Mouse (Mus musculus): ENCODE measurements around the gene Rmdn2. TPM values are rescaled to one million over a fixed set of nuclear protein-coding genes. Genes with fewer than 3 reads are reported as not detected.
A peak's percentile ranks its signal among the peaks of the same experiment; 100 is the strongest.

The Rmdn2 gene
- polyA plus RNA-seq, 1 experiment from 2014 or later: 15.2 TPM

DNA sequence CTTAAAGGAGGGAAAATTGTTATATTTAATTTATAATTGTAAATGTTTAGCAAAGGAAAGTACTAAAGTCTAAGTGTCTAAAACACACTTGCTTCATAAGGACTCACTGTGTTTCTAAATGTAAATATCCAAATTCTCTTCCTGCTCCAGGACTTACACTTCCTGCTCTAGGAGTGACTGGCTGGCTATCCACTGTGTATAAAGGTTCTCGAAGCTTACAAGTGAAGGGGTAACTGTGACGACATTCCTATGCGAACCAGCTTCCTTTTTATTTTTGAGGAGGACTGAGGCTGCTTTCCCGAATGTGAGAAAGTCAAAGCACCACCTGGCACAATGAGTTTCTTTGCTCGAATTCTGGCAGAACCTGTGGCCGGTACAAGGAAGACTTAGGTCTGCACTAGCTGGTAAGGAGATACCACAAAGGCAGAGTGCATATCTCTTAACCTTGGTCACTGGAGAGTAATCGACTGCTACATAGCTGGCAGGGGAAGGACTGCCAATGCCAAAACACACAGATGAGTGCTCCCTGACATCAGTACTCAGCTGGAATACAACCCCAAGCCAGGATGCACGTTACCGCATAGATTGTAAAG is 1.4 kb upstream of the Rmdn2 start:
- ATAC-seq (replicated peaks; ENCODE audit: low FRiP score, low read depth) (no peak), DNase-seq (ENCODE audit: low spot score) (no peak)
- Histone ChIP-seq H3K36me3 (ENCODE audit: insufficient read depth, low read length) (no peaks in the 10 kb centered on the region), H3K4me1 (replicated peaks; ENCODE audit: insufficient read depth, low read length) (no peaks in the 10 kb centered on the region), H3K9ac (ENCODE audit: low read depth, low read length) (no peak overlapping the region), H3K27ac (no peak overlapping the region), H3K4me3 (replicated peaks; ENCODE audit: low read depth, low read length) (no peak overlapping the region), H3K9me3 (replicated peaks; ENCODE audit: low read length) (no peaks in the 10 kb centered on the region), H3K27me3 (ENCODE audit: insufficient read depth, low read length) (no peaks in the 10 kb centered on the region), H3K4me2 (ENCODE audit: low read length) (no peak overlapping the region)
- 65% methylated on average over 9 of the region's 9 CpGs for WGBS
- TF ChIP-seq CTCF (IDR thresholded peaks at IDR 0.05; ENCODE audit: low read depth): no peak

DNA sequence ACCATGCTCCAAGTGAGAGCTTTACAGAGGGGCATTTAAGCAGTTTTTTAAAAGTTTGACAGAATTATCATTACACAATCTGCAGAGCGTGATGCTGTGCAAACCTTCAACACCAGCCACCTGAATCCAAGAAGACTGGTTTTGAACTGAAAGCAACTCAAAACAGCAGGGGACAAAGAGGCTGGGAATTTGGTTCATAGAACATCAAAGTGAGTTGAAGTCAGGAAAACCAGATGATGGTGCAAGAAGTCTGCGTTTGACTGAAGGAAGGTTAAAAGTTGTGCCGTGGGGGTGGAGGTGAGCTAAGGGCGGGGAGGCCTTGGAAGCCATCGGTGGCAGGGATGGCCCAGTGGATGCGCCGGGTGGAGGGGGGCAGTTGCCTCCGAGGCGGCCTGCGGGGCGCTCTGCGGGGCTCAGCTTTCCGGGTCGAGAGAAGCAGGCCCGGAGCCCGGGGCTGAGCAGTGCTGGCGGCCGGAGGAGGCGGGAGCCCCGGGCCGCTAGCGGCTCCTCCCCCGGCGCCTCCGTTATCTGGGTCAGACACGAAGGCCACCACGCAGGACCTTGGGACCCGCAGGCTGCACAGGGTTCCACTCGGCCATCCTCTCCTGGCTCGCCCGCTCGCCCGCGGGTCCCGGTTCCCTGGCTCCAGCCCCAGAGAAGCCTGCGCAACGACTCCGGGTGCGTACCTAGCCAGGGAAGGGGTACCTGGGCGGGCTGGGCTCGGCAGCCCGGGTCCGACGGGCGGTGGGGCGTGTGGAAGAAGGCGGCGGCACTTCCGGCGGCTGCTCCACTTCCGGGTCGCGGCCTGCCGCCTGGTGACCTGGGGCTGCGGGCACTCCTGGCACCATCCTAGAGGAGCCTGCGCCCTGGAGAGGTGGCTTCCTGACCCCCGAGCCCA is 3.3 kb downstream of the Rmdn2 start:
- H3K4me3 ChIP-seq (replicated peaks; ENCODE audit: low read depth, low read length): peak overlapping the region; percentile 71
- whole genome bisulfite sequencing: 2% methylated on average over 49 of the region's 57 CpGs
- H3K4me2 ChIP-seq (ENCODE audit: low read length): peak overlapping the region; percentile 66
- H3K4me1 ChIP-seq (replicated peaks; ENCODE audit: insufficient read depth, low read length): no peaks in the 10 kb centered on the region
- peak overlapping the region; percentile 83 for H3K9ac ChIP-seq (ENCODE audit: low read depth, low read length)
- peak; percentile 90 for ATAC-seq (replicated peaks; ENCODE audit: low FRiP score, low read depth)
- no peak for TF ChIP-seq CTCF (IDR thresholded peaks at IDR 0.05; ENCODE audit: low read depth)
- H3K27me3 ChIP-seq (ENCODE audit: insufficient read depth, low read length): no peaks in the 10 kb centered on the region
- H3K36me3 ChIP-seq (ENCODE audit: insufficient read depth, low read length): no peaks in the 10 kb centered on the region
- H3K9me3 ChIP-seq (replicated peaks; ENCODE audit: low read length): no peaks in the 10 kb centered on the region
- peak; percentile 65 for DNase-seq (ENCODE audit: low spot score)
- H3K27ac ChIP-seq: peak overlapping the region; percentile 84

DNA sequence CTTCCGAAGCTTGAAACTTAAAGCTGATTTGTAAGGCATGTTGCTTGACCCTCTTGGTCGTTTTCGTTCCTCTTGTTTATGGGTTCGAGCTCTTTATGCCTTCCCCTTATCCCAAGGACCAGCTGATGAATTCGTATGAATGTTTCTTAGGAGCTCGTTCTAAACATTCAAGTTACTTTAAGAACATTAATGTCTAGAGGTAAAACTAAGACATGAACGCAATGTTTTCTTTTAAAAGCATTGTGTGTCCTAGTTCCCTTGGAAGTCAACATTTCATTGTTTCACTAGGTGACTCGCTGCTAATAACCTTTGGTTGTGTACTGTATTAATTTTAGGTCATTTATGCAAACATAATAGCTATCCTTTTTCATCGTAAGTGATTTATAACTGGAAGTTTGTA is 4.2 kb downstream of the Rmdn2 start:
- Histone ChIP-seq H3K9ac (ENCODE audit: low read depth, low read length) (0 out of 2 replicates have a peak overlapping the region, but pooled peaks have one; percentile 83), H3K27ac (no peak overlapping the region), H3K4me2 (ENCODE audit: low read length) (peak overlapping the region; percentile 66), H3K4me1 (replicated peaks; ENCODE audit: insufficient read depth, low read length) (no peaks in the 10 kb centered on the region), H3K4me3 (replicated peaks; ENCODE audit: low read depth, low read length) (peak overlapping the region; percentile 71; the same call in 1 of the 2 replicates), H3K36me3 (ENCODE audit: insufficient read depth, low read length) (no peaks in the 10 kb centered on the region), H3K27me3 (ENCODE audit: insufficient read depth, low read length) (no peaks in the 10 kb centered on the region), H3K9me3 (replicated peaks; ENCODE audit: low read length) (no peaks in the 10 kb centered on the region)
- WGBS: 74% methylated on average over 9 of the region's 9 CpGs
- TF ChIP-seq CTCF (IDR thresholded peaks at IDR 0.05; ENCODE audit: low read depth): no peak
- DNase-seq (ENCODE audit: low spot score): no peak
- ATAC-seq (replicated peaks; ENCODE audit: low FRiP score, low read depth): no peak

DNA sequence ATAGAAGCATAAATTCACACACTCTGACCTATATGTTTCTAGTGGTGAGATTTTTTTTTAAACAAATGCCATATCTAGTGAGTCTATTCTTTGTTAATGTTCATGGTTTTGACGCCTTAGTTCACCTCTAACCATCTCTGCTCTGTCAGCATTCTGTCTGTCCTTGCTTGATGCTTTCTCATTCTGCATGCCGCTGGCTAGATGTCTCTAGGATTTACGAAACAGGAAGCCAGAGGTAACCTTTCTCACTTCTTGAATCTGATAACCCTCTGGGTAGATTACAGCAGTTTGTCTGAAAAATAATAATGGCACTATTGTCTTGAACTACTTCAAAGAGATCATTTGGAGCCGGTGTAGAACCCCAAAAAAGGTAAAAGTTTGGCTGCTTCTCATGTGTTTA is 5.0 kb downstream of the Rmdn2 start:
- Histone ChIP-seq H3K9ac (ENCODE audit: low read depth, low read length) (no peak overlapping the region), H3K4me2 (ENCODE audit: low read length) (no peak overlapping the region), H3K4me1 (replicated peaks; ENCODE audit: insufficient read depth, low read length) (no peaks in the 10 kb centered on the region), H3K27me3 (ENCODE audit: insufficient read depth, low read length) (no peaks in the 10 kb centered on the region), H3K36me3 (ENCODE audit: insufficient read depth, low read length) (no peaks in the 10 kb centered on the region), H3K9me3 (replicated peaks; ENCODE audit: low read length) (no peaks in the 10 kb centered on the region), H3K4me3 (replicated peaks; ENCODE audit: low read depth, low read length) (no peak overlapping the region), H3K27ac (no peak overlapping the region)
- ATAC-seq (replicated peaks; ENCODE audit: low FRiP score, low read depth) (no peak), DNase-seq (ENCODE audit: low spot score) (no peak)
- no peak for TF ChIP-seq CTCF (IDR thresholded peaks at IDR 0.05; ENCODE audit: low read depth)
- 74% methylated on average over 4 of the region's 4 CpGs for WGBS

DNA sequence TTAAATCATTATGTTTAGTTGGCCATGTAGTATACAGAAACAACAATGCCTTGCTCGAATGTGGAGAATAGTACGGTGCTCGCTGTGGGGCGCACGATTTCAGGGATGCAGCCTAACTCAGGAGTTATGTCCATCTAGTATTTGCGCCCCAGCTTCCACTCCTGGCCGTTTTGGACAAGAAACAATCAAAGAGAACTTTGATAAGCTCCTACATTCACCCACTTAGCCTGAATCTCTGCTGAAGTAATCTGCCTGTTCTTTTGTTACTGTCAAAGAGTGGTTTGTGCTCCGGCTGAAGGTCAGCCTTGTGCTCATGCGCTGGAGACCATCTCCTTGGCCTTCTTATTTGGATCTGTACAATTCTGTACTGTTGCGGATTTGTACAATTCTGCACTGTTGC is 6.8 kb downstream of the Rmdn2 start:
- 86% methylated on average over 10 of the region's 10 CpGs for WGBS
- no peak for DNase-seq (ENCODE audit: low spot score)

DNA sequence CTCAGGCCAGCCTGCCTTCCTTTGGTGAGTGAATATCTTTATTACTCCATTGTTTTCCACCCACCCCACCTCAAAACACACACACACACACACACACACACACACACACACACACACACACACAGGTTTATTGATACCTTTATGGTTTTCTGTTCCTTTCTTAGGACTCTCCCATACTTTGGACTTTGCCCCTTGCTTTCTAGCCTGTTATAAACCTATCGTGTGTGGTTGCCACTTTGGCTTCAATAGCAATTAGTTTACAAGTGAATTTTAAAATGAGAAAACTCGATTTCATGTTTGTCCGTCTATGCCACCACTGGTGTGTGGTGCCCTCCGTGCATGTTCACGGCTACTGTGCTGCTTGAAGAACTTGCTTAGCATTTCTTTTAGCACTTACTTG is 7.3 kb downstream of the Rmdn2 start:
- 90% methylated on average over 5 of the region's 5 CpGs for WGBS
- Histone ChIP-seq H3K36me3 (ENCODE audit: insufficient read depth, low read length) (no peaks in the 10 kb centered on the region), H3K27ac (no peak overlapping the region), H3K4me3 (replicated peaks; ENCODE audit: low read depth, low read length) (no peak overlapping the region), H3K4me2 (ENCODE audit: low read length) (no peak overlapping the region), H3K9ac (ENCODE audit: low read depth, low read length) (no peak overlapping the region), H3K4me1 (replicated peaks; ENCODE audit: insufficient read depth, low read length) (no peaks in the 10 kb centered on the region), H3K9me3 (replicated peaks; ENCODE audit: low read length) (no peaks in the 10 kb centered on the region), H3K27me3 (ENCODE audit: insufficient read depth, low read length) (no peaks in the 10 kb centered on the region)
- ATAC-seq (replicated peaks; ENCODE audit: low FRiP score, low read depth): no peak
- TF ChIP-seq CTCF (IDR thresholded peaks at IDR 0.05; ENCODE audit: low read depth): no peak
- DNase-seq (ENCODE audit: low spot score): no peak

More for the DNA sequence above, 6.8 kb downstream of the Rmdn2 start:
- Histone ChIP-seq H3K36me3 (ENCODE audit: insufficient read depth, low read length) (no peaks in the 10 kb centered on the region), H3K9ac (ENCODE audit: low read depth, low read length) (no peak overlapping the region), H3K4me1 (replicated peaks; ENCODE audit: insufficient read depth, low read length) (no peaks in the 10 kb centered on the region), H3K27me3 (ENCODE audit: insufficient read depth, low read length) (no peaks in the 10 kb centered on the region), H3K9me3 (replicated peaks; ENCODE audit: low read length) (no peaks in the 10 kb centered on the region), H3K4me2 (ENCODE audit: low read length) (no peak overlapping the region), H3K27ac (no peak overlapping the region), H3K4me3 (replicated peaks; ENCODE audit: low read depth, low read length) (no peak overlapping the region)
- TF ChIP-seq CTCF (IDR thresholded peaks at IDR 0.05; ENCODE audit: low read depth): no peak
- no peak for ATAC-seq (replicated peaks; ENCODE audit: low FRiP score, low read depth)
